Mouse (Mus musculus) heart, adult 8-10 months (tissue): ENCODE results near the gene Fkbp1b. TPM values are rescaled to one million over a fixed set of nuclear protein-coding genes. Genes with fewer than 3 reads are reported as not detected.
A peak's percentile ranks its signal among the peaks of the same experiment; 100 is the strongest.
"Not testable (repeated sequence)": the region's sequence is repeated elsewhere in the genome, so short reads cannot be mapped to it uniquely, and the experiment has no call there.

ENCODE experiments used
- DNase-seq: peaks from one replicate; pipeline ENCODE4 v3.0.0; 2022; ENCODE audit warnings: low spot score
- total RNA-seq, 4 experiments: library from RNA; stranded (reverse); gene quantifications; 2 replicates each; pipeline ENCODE4 v1.2.4; 2022

Gene Fkbp1b
- total RNA-seq, 4 experiments from 2014 or later, result 0.27 to 0.95 (median 0.67) TPM

GRCm38 (mm10) chr12:4843741-4844140, 2.4 kb upstream of the Fkbp1b start:
- peak; percentile 11 for DNase-seq

- peak; percentile 92 for DNase-seq
Observed at GRCm38 (mm10) chr12:4842890-4843597, 1.7 kb upstream of the Fkbp1b start, which contains the start of gene Wdcp. TSS of gene Wdcp (plus strand) at chr12:4843303.

GRCm38 (mm10) chr12:4842456-4842855, 1.1 kb upstream of the Fkbp1b start:
- DNase-seq, result no peak

- DNase-seq, result no peak
Observed at GRCm38 (mm10) chr12:4840741-4841140, 650 bp downstream of the Fkbp1b start.

- DNase-seq, result no peak
Observed at GRCm38 (mm10) chr12:4840010-4840409, 1.4 kb downstream of the Fkbp1b start.

GRCm38 (mm10) chr12:4836959-4837358, 4.4 kb downstream of the Fkbp1b start:
- DNase-seq, result no peak

- DNase-seq, result no peak
Observed at GRCm38 (mm10) chr12:4827256-4827655, 14.1 kb downstream of the Fkbp1b start.

- peak; percentile 99 for DNase-seq
Observed at GRCm38 (mm10) chr12:4817361-4818101, 23.9 kb downstream of the Fkbp1b start, which contains the start of gene Sf3b6. TSS of gene Sf3b6 (plus strand) at chr12:4817544.

GRCm38 (mm10) chr12:4816680-4817360, 24.6 kb downstream of the Fkbp1b start:
- DNase-seq, result no peak

- no peak for DNase-seq
Observed at GRCm38 (mm10) chr12:4813636-4814035, 27.8 kb downstream of the Fkbp1b start.

- no peak for DNase-seq
Observed at GRCm38 (mm10) chr12:4811705-4812104, 29.7 kb downstream of the Fkbp1b start.

- no peak for DNase-seq
Observed at GRCm38 (mm10) chr12:4811036-4811435, 30.4 kb downstream of the Fkbp1b start.

- DNase-seq, result not testable (repeated sequence)
Observed at GRCm38 (mm10) chr12:4797471-4797870, 43.9 kb downstream of the Fkbp1b start.

- no peak for DNase-seq
Observed at GRCm38 (mm10) chr12:4793718-4794117, 47.7 kb downstream of the Fkbp1b start.

- DNase-seq, result not testable (repeated sequence)
Observed at GRCm38 (mm10) chr12:4788128-4788527, 53.3 kb downstream of the Fkbp1b start.

- DNase-seq, result no peak
Observed at GRCm38 (mm10) chr12:4784466-4784865, 56.9 kb downstream of the Fkbp1b start.

- DNase-seq, result no peak
Observed at GRCm38 (mm10) chr12:4783598-4783997, 57.8 kb downstream of the Fkbp1b start.

Other genes starting within 250 kb of the Fkbp1b start
- gene Itsn2, start 249.0 kb downstream of the Fkbp1b start, total RNA-seq, result 10 to 100 TPM; 37.7 to 43.4 (median 42.4) TPM
- gene Gm3625, start 248.7 kb downstream of the Fkbp1b start, total RNA-seq, result not detected
- gene Fam228a, start 103.2 kb downstream of the Fkbp1b start, total RNA-seq, result under 1 TPM; 0.11 to 0.50 (median 0.19) TPM
- 1 to 10 TPM; 2.2 to 5.0 (median 2.9) TPM for gene Pfn4, start 72.6 kb downstream of the Fkbp1b start, total RNA-seq
- gene Fam228b, start 72.3 kb downstream of the Fkbp1b start, total RNA-seq, result 1 to 10 TPM; 5.9 to 7.6 (median 7.3) TPM
- gene Sf3b6, start 24.0 kb downstream of the Fkbp1b start, total RNA-seq, result 10 to 100 TPM; 44.3 to 55.8 (median 47.9) TPM
- 1 to 10 TPM; 7.1 to 9.4 (median 8.0) TPM for gene Wdcp, start 1.7 kb upstream of the Fkbp1b start, total RNA-seq
- gene Mfsd2b, start 32.8 kb upstream of the Fkbp1b start, total RNA-seq, result 1 to 10 TPM in 1 of 4 experiments, under 1 TPM in 3; 0.69 to 1.5 (median 0.77) TPM
- 10 to 100 TPM; 69.2 to 77.6 (median 75.9) TPM for gene Ubxn2a, start 66.1 kb upstream of the Fkbp1b start, total RNA-seq
- gene Atad2b, start 75.8 kb upstream of the Fkbp1b start, total RNA-seq, result 10 to 100 TPM; 11.2 to 12.8 (median 12.3) TPM